Mouse (Mus musculus): ENCODE measurements around the gene C1qa.

DNA sequence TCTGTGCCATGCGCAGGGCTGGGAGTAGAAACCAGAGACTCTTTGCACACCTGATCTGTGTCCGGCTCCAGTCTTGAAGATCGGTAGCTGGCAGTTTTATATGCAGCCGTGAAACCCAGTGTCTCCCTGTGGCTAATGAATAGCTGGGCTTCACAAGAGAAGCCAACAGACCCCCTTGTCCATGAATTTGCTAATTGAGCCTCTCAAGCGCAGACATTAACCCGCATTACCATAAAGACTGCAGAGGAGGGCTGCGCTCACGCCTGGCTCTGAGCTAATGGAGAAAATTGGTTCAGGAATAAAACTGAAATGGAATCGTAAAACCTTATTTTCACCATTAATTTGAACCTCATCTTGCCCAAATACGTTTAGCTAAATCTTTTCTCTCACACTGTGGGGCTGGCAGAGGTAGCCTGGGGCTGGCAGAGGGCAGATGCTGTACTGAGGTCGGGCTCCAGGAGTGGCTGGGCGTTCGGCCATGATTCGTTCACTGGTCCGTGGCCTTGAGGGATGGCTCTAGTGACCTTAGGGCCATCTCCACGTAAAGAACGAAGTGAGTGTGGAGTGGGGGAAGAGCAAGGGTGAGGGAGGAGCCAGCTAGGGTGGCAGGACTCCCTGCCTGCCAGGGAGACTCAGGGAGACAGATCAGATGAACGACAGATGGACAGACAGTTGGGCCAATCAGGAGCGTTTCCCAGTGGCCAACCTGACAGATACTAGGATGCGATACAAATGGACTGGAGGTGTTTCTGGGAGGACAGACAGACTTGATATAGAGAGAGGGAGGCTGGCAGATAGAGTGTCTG, 18.0 kb upstream of the C1qa start:
- TF ChIP-seq MAX (IDR thresholded peaks at IDR 0.05; ENCODE audit: low read depth), result no peak
- TF ChIP-seq POLR2A (IDR thresholded peaks at IDR 0.05; ENCODE audit: insufficient read length, low read depth), result no peak
- no peak for TF ChIP-seq E2F4 (IDR thresholded peaks at IDR 0.05; ENCODE audit: insufficient read depth)
- TF ChIP-seq MYOD1 (IDR thresholded peaks at IDR 0.05; ENCODE audit: control insufficient read depth in 1 of 3, insufficient read length in 2 of 3, low read depth in 2 of 3), result no peak
- no peak for TF ChIP-seq POLR2AphosphoS2 (IDR thresholded peaks at IDR 0.05; ENCODE audit: insufficient read length, low read depth)
- TF ChIP-seq TCF3 (IDR thresholded peaks at IDR 0.05; ENCODE audit: insufficient read length, low read depth), result no peak
- no peak for TF ChIP-seq TCF12 (IDR thresholded peaks at IDR 0.05; ENCODE audit: insufficient read depth, poor library complexity, severe bottlenecking)
- TF ChIP-seq USF1 (IDR thresholded peaks at IDR 0.05; ENCODE audit: low read depth), result no peak
- TF ChIP-seq CEBPB (IDR thresholded peaks at IDR 0.05; ENCODE audit: insufficient read depth, poor library complexity, severe bottlenecking), result no peak

All from myocyte (in vitro differentiated cells).